Mouse (Mus musculus) heart, postnatal 36 days (tissue): ENCODE data around the gene Gm28048. TPM values are rescaled to one million over a fixed set of nuclear protein-coding genes. Genes with fewer than 3 reads are reported as not detected.

Experiments
- DNase-seq, 2 experiments: peaks; one replicate each; pipeline ENCODE4 v3.0.0; 2021 to 2022
- intact Hi-C: fragments of 180-260 bp; cut with DNase I; formaldehyde crosslinking; loops from one replicate; pipeline ENCODE4 v1.15.1; 2025
- total RNA-seq, 2 experiments: library from RNA; stranded (reverse); gene quantifications; 2 replicates each; pipeline ENCODE4 v1.2.3; 2021

Gene Gm28048
- total RNA-seq, 2 experiments from 2014 or later = 4.4 to 5.2 TPM

- no peak for DNase-seq
- intact Hi-C loops = no loop called here
These were observed 160.6 kb downstream of the Gm28048 start for GRCm38 (mm10) chr11:22821243-22821642.

DNA sequence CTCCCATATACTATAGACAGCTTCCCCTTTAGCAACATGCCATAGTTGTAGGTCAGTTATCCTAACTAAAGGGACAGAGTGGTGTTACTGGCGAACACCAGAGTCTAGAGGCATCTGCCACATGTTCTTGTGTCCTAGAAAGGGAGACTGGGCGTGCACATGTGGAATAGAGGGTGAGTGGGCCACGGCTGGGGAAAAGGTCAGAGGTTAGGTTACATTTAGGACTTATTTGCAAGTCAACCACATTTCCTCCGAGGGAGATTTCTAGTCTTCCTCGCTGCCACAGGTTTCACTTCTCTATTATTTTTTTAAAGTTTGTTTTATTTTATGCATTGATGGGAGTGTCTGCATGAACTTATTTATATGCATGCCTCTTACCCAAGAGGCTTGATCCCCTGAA is 163.5 kb downstream of the Gm28048 start:
- no peak for DNase-seq
- intact Hi-C loops = no loop called here

- DNase-seq = no peak
- intact Hi-C loops = no loop called here
These were observed 166.0 kb downstream of the Gm28048 start for GRCm38 (mm10) chr11:22815877-22816276.

GRCm38 (mm10) chr11:22815143-22815542 is 166.7 kb downstream of the Gm28048 start:
- intact Hi-C loops = no loop called here
- DNase-seq = no peak

DNA sequence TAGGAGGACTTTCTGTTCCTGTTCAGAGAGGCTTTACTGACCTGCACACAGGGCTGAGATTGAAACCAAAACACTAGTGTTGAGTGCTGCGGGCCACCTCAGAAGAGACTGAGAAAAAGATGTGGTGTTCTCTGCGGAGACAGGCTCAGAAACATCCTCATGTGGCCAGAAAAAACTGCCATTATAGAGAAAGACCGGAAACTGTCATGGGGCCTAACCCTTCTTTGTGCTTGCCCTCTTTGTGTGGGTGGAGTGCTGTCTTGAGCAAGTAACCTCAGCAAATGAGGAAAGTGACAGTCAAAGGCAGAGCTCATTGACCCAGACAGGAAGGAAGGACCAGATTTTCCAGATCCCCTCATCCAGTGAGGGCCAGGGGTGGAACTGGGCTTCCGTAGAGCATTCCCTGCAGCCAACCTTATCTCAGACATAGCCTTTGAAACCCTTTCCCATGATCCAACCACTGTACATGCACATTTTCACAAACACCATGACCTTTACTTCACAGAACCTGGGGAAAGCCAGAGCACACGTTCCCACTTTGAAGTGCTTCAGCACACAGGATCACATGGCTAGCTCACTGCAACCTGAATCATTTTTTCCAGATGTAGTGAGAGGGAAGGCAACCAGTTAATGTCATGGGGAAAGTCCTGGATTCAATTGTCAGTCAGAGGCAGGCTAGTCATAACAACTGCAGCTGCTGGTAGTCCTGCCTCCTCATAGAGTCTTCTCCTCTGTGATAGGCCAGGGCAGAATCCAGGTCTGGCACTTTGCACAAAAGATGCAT is 167.8 kb downstream of the Gm28048 start:
- intact Hi-C loops = no loop called here
- DNase-seq = no peak

DNA sequence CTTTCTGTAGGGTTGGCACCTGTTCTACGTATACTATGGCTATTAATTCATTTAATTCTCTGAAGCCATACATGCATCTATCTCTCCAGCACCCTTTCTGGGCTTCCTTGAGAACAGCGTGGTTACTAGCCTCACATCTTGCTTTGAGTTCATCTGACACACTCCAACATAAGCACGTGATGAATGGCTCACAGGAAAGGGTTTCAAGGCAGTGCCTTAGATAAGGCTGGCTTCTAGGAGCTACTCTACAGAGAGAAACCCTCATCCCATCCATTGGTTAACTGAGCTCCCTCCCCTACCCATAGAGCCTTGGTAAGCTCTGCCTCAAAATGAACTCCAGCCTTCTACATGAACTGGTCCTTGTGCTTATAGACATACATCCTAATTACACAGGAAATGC is 168.5 kb downstream of the Gm28048 start:
- DNase-seq = no peak
- intact Hi-C loops = no loop called here

DNA sequence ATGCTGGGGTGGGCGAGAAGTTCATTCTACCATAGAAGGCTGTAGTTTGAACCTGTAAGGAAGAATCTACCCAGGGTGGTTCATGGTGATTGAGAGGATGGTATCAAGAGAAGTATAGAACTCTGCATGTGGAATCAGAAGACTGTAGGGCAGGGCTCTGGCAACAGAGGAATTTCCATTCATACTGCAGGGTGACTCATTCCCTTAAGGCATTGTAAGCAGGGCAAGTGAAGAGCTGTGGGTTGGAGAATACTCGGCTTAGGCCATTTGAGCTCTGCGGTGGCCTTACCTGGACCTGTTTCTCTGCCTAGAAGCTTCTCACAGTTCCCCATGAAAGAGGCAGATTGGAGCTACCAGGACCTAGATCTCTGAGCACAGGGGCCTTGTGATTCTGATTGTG is 170.5 kb downstream of the Gm28048 start:
- no peak for DNase-seq

GRCm38 (mm10) chr11:22809465-22810096 is 172.3 kb downstream of the Gm28048 start:
- DNase-seq = no peak
- intact Hi-C loops = no loop called here

More for the DNA sequence above, 170.5 kb downstream of the Gm28048 start:
- intact Hi-C loops = no loop called here

GRCm38 (mm10) chr11:22808040-22808439 is 173.8 kb downstream of the Gm28048 start:
- DNase-seq = no peak
- intact Hi-C loops = no loop called here

DNA sequence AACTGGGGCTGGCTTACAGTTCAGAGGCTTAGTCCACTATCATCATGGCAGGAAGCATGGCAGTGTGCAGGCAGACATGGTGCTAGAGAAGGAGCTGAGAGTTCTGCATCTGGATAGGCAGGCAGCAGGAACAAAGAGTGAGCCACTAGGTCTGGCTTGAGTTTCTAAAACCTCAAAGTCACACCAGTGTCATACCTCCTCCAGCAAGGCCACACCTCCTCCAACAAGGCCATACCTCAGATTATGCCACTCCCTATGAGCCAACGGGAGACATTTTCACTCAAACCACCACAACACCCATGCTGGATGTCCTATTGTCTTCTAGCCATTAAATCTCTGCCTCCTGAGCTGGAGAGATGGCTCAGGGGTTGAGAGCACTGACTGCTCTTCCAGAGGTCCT is 176.7 kb downstream of the Gm28048 start:
- no peak for DNase-seq
- intact Hi-C loops = no loop called here

GRCm38 (mm10) chr11:22799987-22800424 is 181.9 kb downstream of the Gm28048 start:
- intact Hi-C loops = no loop called here
- DNase-seq = no peak

GRCm38 (mm10) chr11:22798916-22799315 is 183.0 kb downstream of the Gm28048 start:
- intact Hi-C loops = no loop called here
- no peak for DNase-seq

DNA sequence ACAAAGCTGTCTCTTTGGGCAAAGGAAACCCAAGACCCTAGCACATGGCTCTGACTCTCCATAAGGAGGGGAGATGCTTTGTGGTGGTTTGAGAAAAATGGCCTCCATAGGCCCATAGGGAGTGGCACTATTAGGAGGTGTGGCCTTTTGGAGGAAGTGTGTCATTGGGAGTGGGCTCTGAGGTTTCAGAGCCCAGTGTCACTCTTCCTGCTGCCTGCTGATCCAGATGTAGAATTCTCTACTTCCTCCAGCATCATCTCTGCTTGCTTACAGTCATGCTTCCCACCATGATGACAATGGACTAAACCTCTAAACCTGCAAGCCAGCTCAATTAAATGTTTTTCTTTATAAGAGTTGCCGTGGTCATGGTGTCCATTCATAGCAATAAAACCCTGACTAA is 187.2 kb downstream of the Gm28048 start:
- intact Hi-C loops = no loop called here
- DNase-seq = no peak

GRCm38 (mm10) chr11:22793881-22794203 is 188.0 kb downstream of the Gm28048 start:
- intact Hi-C loops = no loop called here
- DNase-seq = no peak

- intact Hi-C loops = no loop called here
- DNase-seq = no peak
These were observed 188.6 kb downstream of the Gm28048 start for GRCm38 (mm10) chr11:22793176-22793880.

DNA sequence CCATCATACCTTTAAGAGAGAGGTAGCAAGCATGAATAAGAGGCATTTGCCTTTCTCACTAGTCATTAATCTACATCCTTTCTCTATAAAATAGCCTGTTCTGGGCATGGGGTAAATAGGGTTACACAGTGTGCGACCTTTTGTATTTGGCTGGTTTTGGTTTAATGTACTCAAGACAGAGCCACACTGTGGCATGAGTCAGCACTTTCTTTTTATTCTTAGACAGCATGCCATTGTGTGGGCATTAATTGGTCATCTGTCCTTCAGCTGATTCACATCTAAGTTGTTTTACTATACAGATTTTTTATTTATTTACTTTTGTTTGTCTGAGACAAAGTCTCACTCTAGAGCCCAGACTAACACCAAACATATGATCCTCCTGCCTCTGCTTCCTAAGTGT is 189.7 kb downstream of the Gm28048 start:
- intact Hi-C loops = no loop called here
- DNase-seq = no peak

DNA sequence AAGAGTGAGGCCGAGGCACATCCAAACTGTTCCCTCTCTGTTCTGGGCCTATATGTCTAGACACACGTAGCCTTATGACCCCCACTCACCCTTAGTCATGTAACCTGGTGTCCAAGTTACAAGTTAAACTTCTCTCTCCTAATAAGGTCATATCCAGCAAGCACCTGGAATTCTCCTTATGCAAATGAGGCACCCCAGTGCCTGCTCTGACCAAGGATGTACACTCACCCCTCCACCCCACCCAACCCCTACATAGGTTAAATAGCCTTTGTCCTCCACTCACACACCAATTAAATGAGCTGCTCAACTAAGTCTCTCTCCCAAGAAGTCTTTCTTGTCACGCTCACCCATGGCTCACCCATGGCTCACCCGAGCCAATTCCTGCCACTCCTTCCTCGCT is 190.2 kb downstream of the Gm28048 start:
- DNase-seq = no peak
- intact Hi-C loops = no loop called here

DNA sequence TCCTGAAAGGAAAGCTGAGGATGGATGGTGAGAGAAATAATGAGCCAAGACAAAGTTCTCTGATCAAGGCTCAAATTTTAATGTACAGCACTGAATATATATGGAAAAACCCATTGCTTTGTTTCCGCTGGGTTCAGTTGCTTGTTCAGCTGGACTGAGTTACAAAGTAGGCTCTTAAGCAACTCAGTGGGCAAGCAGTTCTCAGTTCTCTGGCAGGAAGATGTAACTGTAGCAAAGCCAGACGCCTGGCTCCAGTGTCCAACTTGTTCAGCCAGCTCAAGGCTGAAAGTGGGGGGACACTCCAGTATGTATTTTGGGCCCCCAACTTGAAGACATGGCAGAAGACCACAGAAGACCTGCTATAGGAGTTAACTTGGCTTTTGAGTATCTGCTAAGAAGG is 194.1 kb downstream of the Gm28048 start:
- DNase-seq = no peak
- intact Hi-C loops = no loop called here
